Mouse (Mus musculus) ovary, postnatal 36 days (tissue): ENCODE measurements around the gene Gpatch3.

Source experiments
- DNase-seq: peaks from one replicate; pipeline ENCODE4 v3.0.0; 2022; ENCODE audit warnings: low spot score, mixed read lengths

Gpatch3 gene

GRCm38 (mm10) chr4:133574070-133574842 is at the start of gene Gpatch3:
Gene Gpatch3, plus strand, starts transcription at chr4:133574745.
- peak; percentile 88 for DNase-seq

- DNase-seq = no peak
Observed at GRCm38 (mm10) chr4:133527788-133528187, 46.8 kb upstream of the Gpatch3 start.

GRCm38 (mm10) chr4:133532777-133533176 is 41.8 kb upstream of the Gpatch3 start:
- DNase-seq = no peak

- DNase-seq = no peak
Observed at GRCm38 (mm10) chr4:133536081-133536480, 38.5 kb upstream of the Gpatch3 start.

DNA sequence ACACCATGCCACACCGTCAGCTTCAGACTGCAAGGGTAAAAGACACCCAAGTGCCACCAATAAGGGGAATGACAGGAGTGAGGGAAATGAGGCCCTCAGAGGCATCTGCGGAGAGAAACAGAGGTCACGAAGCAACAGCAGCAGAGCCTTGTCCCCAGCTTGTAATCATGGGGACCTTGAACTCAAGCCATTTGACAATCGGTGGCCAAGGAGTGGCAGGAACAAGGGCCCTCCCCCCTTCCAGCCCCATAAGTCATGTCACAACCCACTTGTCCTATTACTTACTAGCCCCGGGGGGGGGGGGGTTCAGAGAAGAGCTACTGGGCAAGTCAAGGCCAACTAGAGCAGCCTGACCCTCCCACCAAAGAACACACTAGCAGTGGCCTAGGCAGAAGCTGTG is 37.9 kb upstream of the Gpatch3 start:
- DNase-seq = no peak

DNA sequence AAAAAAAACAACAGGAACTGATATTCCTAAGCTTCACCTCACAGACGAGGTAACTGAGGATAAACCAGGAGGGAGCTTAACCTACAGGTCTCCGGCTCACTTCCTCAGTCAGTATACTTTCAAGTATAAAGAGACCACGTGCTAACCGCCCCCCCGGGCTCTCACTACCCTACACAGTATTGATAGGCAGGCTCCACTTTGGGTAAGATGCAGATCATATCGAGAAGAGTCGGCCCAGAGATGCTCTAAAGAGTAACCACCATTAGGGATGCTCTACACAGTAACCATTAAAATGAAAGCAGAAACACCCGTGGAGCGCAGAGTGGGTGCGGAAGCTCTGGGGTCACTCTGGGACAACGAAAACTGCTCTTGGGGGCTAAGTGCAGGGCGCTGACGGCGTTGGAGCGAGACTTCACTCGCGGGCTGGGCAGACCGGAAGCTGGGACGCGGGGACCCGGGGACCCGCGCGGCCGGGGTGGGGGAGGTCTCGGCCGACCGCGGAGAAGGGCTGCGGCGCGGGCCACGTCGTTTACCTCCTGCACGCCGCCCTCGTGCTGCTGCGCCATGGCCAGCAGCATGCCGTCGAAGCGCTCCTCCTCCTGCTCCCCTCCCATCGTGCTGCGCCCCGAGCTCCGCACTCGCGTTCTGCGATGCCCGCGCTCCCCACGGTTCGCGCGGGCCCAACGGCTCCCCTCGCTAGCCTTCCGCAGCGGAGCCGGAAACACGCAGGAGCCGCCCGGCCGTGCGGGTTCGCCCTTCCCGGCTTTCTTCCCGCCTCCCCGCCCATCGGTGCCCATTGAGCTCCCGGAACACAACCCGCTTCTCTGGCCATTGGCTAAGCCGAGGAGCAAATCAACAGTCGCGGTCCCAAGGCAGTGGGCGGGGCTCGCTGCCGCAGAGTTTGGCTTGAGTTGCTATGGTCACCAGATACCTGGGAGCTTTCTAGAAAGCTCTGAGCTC is 29.0 kb upstream of the Gpatch3 start, which contains the start of gene Nudc:
Gene Nudc (minus strand): TSS at position 725 of the 960 bp plus-strand sequence.
- peak; percentile 95 for DNase-seq

GRCm38 (mm10) chr4:133552029-133552428 is 22.5 kb upstream of the Gpatch3 start:
- DNase-seq = no peak

DNA sequence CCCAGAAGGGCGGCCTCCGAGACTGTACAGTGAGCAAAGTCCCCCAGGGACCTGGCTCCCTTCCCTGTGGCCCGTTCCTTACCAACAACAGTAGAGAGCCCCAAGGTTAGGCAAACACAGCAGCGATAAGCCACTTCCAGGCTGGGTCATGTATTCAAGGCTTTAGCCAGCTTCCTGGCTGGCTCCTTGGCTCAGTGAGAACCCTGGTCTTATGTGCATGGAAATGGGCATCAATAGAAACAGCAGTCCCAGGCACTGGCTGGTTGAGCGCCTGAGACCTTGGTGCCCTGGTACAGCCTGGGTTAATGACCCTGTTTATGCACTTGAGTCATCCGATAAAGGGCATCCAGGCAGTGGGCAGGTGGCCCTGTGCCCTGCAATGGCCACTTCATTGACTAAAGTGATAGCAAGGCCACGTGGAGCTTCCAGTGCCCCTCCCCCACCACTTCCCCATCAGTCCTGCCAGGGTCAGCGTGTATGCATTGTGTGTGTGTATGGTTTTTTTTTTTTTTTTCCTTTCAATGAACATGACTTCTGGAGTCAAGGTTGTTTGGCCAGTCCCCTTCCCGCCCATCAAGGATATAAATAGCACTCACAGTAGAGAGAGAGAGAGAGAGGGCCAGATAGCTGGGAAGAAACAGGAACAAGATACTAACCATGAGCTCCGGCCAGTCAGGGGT is 21.6 kb upstream of the Gpatch3 start, which contains the start of gene Nr0b2:
Gene Nr0b2 (plus strand): TSS at position 609 of the 680 bp plus-strand sequence.
- peak; percentile 63 for DNase-seq

DNA sequence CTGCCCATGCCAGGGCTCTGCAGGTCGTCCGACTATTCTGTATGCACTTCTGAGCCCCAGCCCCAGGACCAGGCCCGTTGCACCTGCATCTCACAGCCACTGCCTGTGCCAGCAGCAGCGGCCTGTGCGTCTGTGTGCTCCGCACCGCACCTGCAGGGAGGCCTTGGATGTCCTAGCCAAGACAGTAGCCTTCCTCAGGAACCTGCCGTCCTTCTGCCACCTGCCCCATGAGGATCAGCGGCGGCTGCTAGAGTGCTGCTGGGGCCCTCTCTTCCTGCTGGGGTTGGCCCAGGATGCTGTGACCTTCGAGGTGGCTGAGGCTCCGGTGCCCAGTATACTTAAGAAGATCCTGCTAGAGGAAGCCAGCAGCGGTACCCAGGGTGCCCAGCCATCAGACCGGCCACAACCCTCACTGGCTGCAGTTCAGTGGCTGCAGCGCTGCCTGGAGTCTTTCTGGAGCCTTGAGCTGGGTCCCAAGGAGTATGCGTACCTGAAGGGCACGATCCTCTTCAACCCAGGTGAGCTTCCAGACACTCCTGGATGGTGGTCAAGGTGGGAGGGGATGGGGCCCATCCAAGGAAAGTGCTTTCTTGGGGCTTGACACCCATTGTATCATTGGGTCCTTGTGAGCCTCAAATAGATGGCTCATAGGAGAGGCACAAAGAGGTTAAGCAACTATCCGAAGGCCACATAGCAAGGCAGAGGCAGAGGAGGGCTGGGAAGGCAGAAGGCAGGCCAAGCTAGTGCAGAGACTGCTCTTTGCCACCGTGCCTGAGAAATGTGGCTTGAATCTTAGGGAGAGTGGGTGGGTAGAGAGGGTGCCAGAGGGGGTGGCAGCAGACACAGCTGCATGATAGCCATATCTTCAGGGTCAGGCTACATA is 20.9 kb upstream of the Gpatch3 start:
- peak; percentile 38 for DNase-seq

- DNase-seq = no peak
Observed at GRCm38 (mm10) chr4:133557041-133557717, 17.4 kb upstream of the Gpatch3 start.

DNA sequence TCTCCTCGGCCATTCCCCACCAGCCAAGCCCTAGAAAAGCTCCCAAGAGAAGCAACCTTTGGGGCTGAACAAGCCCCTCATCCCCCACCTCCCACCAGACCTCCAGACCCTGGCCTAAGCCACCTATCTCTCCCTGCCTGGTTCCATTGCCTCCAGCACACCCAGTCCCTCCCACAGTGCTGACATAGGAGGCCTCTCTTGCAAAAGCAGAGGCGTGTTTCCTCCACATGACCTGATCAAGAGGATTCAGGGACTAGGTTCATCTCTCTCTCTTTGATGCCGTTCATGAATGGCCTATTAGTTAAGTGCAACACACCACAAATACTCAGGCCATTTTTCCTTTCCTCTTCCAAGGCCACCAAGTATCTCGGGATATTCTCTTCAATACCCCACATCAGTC is 14.7 kb upstream of the Gpatch3 start:
- DNase-seq = no peak

DNA sequence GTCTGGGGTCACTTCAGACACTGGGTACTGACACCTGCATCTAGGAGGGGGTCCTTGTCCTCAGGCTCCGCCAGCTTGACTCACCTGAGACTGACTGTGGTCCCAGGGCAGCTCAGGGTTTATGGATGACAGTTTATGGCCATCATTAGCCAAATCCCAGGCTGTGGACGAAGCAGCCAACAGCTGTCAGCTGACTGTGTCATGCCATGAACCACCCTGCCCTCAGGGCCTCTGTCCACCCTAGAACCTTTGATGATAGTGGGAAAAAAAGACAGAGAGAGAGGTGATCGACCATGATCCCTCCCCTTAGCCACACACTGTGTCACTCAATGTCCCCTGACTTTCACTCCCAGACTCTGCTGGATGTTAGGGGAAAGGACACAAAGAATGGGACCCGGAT is 12.9 kb upstream of the Gpatch3 start:
- no peak for DNase-seq

DNA sequence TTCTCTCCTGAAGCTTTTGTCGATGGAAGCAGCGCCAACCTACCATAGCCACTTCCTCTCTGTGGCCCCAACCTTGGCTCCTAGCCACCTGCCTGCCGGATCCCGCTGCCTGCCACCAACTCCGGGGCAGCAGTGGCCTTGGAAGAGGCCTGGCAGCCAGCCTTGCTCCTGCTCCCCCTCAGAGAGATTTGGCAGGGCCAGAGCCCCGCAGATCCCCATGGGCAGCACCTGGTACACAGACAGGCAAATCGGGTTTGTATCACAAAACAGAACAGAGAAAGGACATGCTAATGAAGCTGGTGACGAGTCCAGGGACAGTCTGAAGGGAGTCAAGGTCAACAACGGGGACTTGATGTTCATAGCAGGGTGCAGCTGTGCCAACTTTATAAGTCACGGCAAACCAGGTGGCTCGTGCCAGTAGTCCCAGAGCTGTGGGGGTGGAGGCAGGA is 11.4 kb upstream of the Gpatch3 start:
- peak; percentile 74 for DNase-seq

- no peak for DNase-seq
Observed at GRCm38 (mm10) chr4:133567251-133567650, 7.3 kb upstream of the Gpatch3 start.

GRCm38 (mm10) chr4:133569291-133570065 is 5.1 kb upstream of the Gpatch3 start:
- no peak for DNase-seq

GRCm38 (mm10) chr4:133570066-133570466 is 4.5 kb upstream of the Gpatch3 start:
- peak; percentile 19 for DNase-seq

- no peak for DNase-seq
Observed at GRCm38 (mm10) chr4:133574843-133575202, 278 bp downstream of the Gpatch3 start.

DNA sequence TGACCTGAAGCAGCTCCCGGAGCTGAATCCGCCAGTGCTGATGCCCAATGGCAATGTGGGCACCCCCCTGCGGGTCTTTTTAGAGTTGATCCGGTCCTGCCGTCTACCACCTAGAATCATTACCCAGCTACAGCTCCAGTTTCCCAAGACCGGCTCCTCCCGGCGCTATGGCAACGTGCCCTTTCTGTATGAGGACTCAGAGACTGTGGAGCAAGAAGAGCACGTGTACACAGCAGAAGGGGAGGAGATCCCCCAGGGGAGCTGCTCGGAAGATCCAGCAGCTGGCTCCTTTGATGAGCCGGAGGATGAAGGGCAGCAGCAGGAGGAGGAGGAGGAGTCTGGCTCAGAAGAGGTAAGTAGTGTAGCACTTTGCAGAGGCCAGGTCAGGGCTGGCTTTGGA is 3.4 kb downstream of the Gpatch3 start:
- DNase-seq = no peak

DNA sequence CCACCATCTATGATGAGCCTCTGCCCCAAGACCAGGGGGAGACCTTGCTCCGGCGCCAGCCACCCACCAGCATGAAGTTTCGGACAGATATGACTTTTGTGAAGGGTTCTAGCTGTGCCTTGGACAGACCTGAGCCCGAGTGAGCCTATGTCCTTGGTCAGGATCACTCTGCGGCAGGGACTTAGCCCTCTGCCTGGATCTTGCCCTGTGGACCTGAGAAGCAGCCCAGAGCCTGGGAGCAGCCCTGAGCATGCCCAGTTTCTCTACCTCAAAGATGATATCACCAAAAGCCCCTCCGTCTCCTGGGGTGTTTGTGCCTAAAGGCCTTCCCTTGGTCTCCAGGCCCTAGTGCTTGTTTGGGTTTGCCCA is 9.1 kb downstream of the Gpatch3 start:
- no peak for DNase-seq
